ENCODE assay signal across 7 mouse cellular contexts in the genomic region with DNA sequence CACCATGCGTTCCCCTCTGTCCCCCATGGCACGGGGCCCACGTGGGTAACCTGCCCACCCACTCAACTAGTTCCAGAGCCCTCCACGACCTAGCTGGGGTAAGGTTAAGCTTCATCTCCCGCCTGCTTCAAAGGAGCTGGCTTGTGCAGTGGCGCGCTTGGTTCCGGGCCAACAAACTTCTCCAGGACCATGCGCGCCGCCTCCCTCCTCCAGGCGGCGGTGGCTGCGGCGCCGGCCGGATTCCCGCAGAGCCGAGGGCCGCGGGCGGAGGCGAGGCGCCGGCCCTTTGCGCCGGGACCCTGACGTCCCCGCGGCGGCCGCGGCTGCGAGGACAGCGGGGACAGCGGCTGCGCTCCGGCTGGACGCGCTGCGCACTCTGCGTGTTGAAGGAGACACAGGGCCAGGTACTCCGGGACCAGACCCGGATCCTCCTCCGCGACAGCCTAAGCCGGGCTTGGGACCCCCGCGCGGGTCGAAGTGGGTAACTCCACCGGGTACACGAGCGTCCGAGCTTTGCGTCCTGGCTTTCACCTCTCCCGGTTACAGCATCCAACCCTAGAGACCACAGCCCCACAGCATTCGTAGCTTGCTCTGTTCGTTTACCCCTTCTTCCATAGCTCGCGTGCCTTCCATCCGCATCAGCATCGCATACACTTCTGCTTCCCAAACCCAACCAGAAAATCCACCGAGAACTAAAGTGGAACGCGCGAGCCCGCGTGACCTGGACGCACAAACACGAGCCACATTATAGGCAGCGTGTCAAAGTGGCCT. TPM values are rescaled to one million over a fixed set of nuclear protein-coding genes. Genes with fewer than 3 reads are reported as not detected.
DNase-seq lines count a peak whose midpoint lies in the region; ATAC-seq and TF ChIP-seq lines count a peak whose summit lies in the region.

No protein-coding gene starts in this region.

- peak; percentile 18 for DNase-seq in R1 (ENCODE audit: low read depth, low spot score)
- DNase-seq in embryonic facial prominence, embryonic 14.5 days (ENCODE audit: low spot score): peak; percentile 75
- peak; percentile 35 to 39 for DNase-seq in layer of hippocampus, postnatal 14 days (ENCODE audit: low spot score in 2 of 2)

- no peak for TF ChIP-seq POLR2A in small intestine, adult 2 months (IDR thresholded peaks at IDR 0.05; ENCODE audit: low read depth, low read length)

- H3K36me3 ChIP-seq in E14TG2a.4 (ENCODE audit: insufficient read depth, low read length): no peaks in the 10 kb centered on the region
- H3K36me3 ChIP-seq in embryonic facial prominence, embryonic 14.5 days (ENCODE audit: control insufficient read depth, insufficient read depth, low read length): no peaks in the 10 kb centered on the region
- H3K36me3 ChIP-seq in heart, embryonic 14.5 days (ENCODE audit: control insufficient read depth, insufficient read depth, low read length): no peaks in the 10 kb centered on the region
- H3K36me3 ChIP-seq in small intestine, adult 2 months (ENCODE audit: control insufficient read depth, insufficient read depth, low read length): no peaks in the 10 kb centered on the region

- no peak overlapping the region for H3K27ac ChIP-seq in embryonic facial prominence, embryonic 14.5 days (replicated peaks; ENCODE audit: low read depth, low read length)
- H3K27ac ChIP-seq in heart, embryonic 14.5 days (replicated peaks in 1 of 2; ENCODE audit: control insufficient read depth in 1 of 2, insufficient read depth in 1 of 2, low read depth in 2 of 2, low read length in 2 of 2): no peak overlapping the region
- no peak overlapping the region for H3K27ac ChIP-seq in small intestine, adult 2 months (ENCODE audit: insufficient read depth, low read depth, low read length)

- H3K4me3 ChIP-seq in E14TG2a.4 (replicated peaks; ENCODE audit: low read length): peak overlapping the region; percentile 66
- peak overlapping the region; percentile 63 for H3K4me3 ChIP-seq in embryonic facial prominence, embryonic 14.5 days (ENCODE audit: low read depth, low read length)
- peak overlapping the region; percentile 55 for H3K4me3 ChIP-seq in heart, embryonic 14.5 days (ENCODE audit: control insufficient read depth in 1 of 2, insufficient read depth in 1 of 2, low read depth in 1 of 2, low read length in 2 of 2)
- H3K4me3 ChIP-seq in small intestine, adult 2 months (ENCODE audit: low read depth, low read length): peak overlapping the region; percentile 29; the same call in 1 of the 2 replicates

- H3K27me3 ChIP-seq in E14TG2a.4 (ENCODE audit: insufficient read depth, low read length): peaks cover 59% of the 10 kb centered on the region
- H3K27me3 ChIP-seq in embryonic facial prominence, embryonic 14.5 days (replicated peaks; ENCODE audit: control insufficient read depth, insufficient read depth, low read length): peaks cover 66% of the 10 kb centered on the region
- peaks cover 59% of the 10 kb centered on the region for H3K27me3 ChIP-seq in heart, embryonic 14.5 days (ENCODE audit: control insufficient read depth, insufficient read depth, low read length)
- H3K27me3 ChIP-seq in small intestine, adult 2 months (ENCODE audit: control insufficient read depth, insufficient read depth, low read length): peaks cover 11% of the 10 kb centered on the region

- H3K9me3 ChIP-seq in E14TG2a.4 (ENCODE audit: low read length): no peaks in the 10 kb centered on the region
- no peaks in the 10 kb centered on the region for H3K9me3 ChIP-seq in embryonic facial prominence, embryonic 14.5 days (ENCODE audit: control insufficient read depth, low read length)
- no peaks in the 10 kb centered on the region for H3K9me3 ChIP-seq in heart, embryonic 14.5 days (ENCODE audit: control insufficient read depth, low read length)

- under 1% methylated on average over 36 of the region's 72 CpGs for WGBS in embryonic facial prominence, embryonic 14.5 days
- WGBS in heart, embryonic 14.5 days: under 1% methylated on average over 71 of the region's 72 CpGs
- WGBS in small intestine, adult 2 months: 2% methylated on average over 72 of the region's 72 CpGs

- H3K4me2 ChIP-seq in embryonic facial prominence, embryonic 14.5 days (ENCODE audit: low read depth, low read length): peak overlapping the region; percentile 99
- H3K4me2 ChIP-seq in heart, embryonic 14.5 days (ENCODE audit: low read length): peak overlapping the region; percentile 98

- peaks cover 8% of the 10 kb centered on the region for H3K4me1 ChIP-seq in E14TG2a.4 (replicated peaks; ENCODE audit: low read depth, low read length)
- H3K4me1 ChIP-seq in embryonic facial prominence, embryonic 14.5 days (ENCODE audit: control insufficient read depth, insufficient read depth, low read length): peaks cover 5% of the 10 kb centered on the region
- peaks cover 5 to 6% of the 10 kb centered on the region in 2 experiments; a peak in 2 of 4 replicates for H3K4me1 ChIP-seq in heart, embryonic 14.5 days (ENCODE audit: control insufficient read depth in 2 of 2, insufficient read depth in 2 of 2, low read length in 2 of 2)
- H3K4me1 ChIP-seq in small intestine, adult 2 months (ENCODE audit: control insufficient read depth, insufficient read depth, insufficient read length, low read length): no peaks in the 10 kb centered on the region

- TF ChIP-seq CTCF in E14TG2a.4 (conservative IDR thresholded peaks at IDR 0.05; ENCODE audit: low read length): no peak
- no peak for TF ChIP-seq CTCF in small intestine, adult 2 months (IDR thresholded peaks at IDR 0.05; ENCODE audit: extremely low read depth, insufficient read length, insufficient replicate concordance, low read depth, low read length)

- ATAC-seq in embryonic facial prominence, embryonic 14.5 days (ENCODE audit: low read depth): peak; percentile 85
- ATAC-seq in heart, embryonic 14.5 days (ENCODE audit: insufficient number of reproducible peaks, insufficient read depth, low FRiP score, low read depth): peak; percentile 35; the same call in 1 of the 2 replicates
- peak; percentile 45 for ATAC-seq in megakaryocyte progenitor cell, adult 5-6 weeks (replicated peaks; ENCODE audit: poor library complexity)

- H3K9ac ChIP-seq in embryonic facial prominence, embryonic 14.5 days (ENCODE audit: low read depth, low read length): peak overlapping the region; percentile 72
- H3K9ac ChIP-seq in heart, embryonic 14.5 days (ENCODE audit: low read length): peak overlapping the region; percentile 64

RNA-seq across cellular contexts. Expression of a gene that starts 0.7 kb away (rescaled TPM):
- 3.1 and 3.7 TPM in 2 replicates for polyA plus RNA-seq in embryonic facial prominence, embryonic 14.5 days (2014; fragmentation: Nextera tagmentation; extraction: Ambion mirVana)
- not detected in 2 replicates for polyA plus RNA-seq in heart, embryonic 14.5 days (2014; fragmentation: Nextera tagmentation; extraction: Ambion mirVana)
- 10 to 100 TPM; 26.1 to 28.3 TPM for total RNA-seq in layer of hippocampus, postnatal 14 days (2021)
- total RNA-seq in megakaryocyte progenitor cell, adult 5-6 weeks (2015): 0.05 and 0.17 TPM in 2 replicates
- total RNA-seq in megakaryocyte progenitor cell, adult 5-6 weeks (2017): 0.17 and 0.78 TPM in 2 replicates
- polyA plus RNA-seq in small intestine, adult 2 months (2012; rRNA removed): not detected in 2 replicates

Comparison
In these comparisons a context has a peak if more than half of its experiments do, and no peak if none do; other contexts are left out.
1. DNase-seq: peak in every context shown above with its lines; median percentile 75 in embryonic facial prominence, embryonic 14.5 days; 37 in layer of hippocampus, postnatal 14 days; 18 in R1.
2. ATAC-seq: peak in every context shown above with its lines; median percentile 85 in embryonic facial prominence, embryonic 14.5 days; 45 in megakaryocyte progenitor cell, adult 5-6 weeks; 35 in heart, embryonic 14.5 days.